Mouse (Mus musculus) hematopoietic multipotent progenitor cell, adult 10-12 weeks (in vitro differentiated cells): ENCODE results near the gene Gramd1c. TPM values are rescaled to one million over a fixed set of nuclear protein-coding genes. Genes with fewer than 3 reads are reported as not detected.

ENCODE experiments used
- polyA plus RNA-seq: library from polyadenylated mRNA; stranded (reverse); fragments of >175 nt; gene quantifications from 2 replicates; pipeline ENCODE4 v1.2.3, GENCODE M21; 2012; ENCODE audit warnings: low replicate concordance

Gramd1c gene
- 0.17 and 0.53 TPM in 2 replicates for polyA plus RNA-seq

DNA sequence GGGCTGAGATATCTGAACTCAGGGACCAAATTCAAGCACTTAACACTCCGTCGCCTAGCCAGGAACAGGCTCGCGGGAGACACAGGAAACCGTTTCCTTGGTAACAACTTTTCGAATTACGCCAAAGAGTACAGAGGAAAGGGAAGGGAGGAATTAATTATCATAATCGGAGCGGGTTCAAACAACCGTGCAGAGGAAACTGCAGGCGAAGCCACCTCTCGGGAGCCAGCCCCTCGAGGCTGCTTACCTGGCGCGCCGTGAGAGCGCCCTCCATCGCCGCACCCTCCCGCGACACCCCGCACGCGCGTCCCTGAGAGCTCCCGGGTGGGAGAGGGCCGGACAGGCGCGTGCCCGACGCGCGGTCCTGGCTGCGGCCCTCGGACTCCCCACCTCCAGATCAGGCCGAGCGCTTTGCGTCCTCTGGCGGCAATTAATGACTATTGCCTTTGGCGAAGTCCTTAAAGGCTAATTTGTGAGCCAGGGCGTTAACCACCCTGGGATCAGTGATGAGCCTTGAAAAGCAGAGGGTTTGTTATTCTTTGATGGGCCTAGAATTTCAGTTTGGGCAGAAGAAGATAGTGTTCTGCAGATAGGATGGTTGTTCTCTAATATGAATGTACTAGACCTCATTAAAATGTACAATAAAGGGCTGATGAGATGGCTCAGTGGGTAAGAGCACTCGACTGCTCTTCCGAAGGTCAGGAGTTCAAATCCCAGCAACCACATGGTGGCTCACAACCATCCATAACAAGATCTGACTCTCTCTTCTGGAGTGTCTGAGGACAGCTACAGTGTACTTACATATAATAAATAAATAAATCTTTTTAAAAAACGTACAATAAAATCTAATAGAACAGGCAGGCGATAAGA is at the start of gene Gramd1c:
Gene Gramd1c (minus strand): TSS at position 321 of the 870 bp plus-strand sequence.

DNA sequence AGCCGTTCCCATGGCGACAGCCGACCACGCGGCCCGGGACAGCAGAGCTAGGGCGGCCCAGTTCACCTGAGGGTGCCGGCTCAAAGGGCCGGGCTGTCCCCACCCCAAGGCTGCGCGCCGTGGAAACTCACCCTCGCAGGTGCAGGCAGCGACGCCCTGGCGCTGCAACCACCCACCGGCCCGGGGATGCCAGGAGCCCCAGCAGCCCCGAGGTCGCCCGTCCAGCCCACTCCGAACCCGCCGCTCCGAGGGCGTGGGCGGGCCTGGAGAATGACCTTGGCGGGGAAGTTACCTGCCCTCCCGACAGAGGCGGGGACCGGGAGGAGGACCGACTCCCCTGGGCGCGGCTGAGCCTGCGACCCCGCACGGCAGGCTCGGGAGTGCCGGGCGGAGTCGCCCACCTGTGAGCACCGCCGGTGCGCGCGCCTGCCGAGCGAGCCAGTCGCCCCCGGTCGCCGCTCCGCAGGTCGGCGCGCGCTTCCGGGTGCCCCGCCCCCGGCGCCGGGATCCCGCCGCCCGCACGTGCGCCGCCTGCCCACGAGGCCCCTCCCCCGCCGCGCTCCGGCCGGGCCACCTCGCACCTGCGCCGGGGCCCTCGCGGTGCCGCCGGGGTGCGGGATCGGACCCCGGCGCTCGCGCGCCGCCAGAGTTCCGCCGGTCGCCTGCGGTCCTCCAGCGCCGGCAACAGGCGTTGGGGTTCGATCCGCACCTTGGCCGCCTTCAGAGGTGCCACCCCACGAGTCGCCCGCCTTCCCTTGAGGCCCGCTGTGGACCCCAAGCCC is 83.6 kb downstream of the Gramd1c start, which contains the start of gene Zdhhc23:
Gene Zdhhc23 (minus strand): TSS at position 464 of the 782 bp plus-strand sequence.

Other genes starting within 250 kb of the Gramd1c start
- gene Ccdc191, start 173.5 kb downstream of the Gramd1c start, polyA plus RNA-seq, result 1.3 and 2.6 TPM in 2 replicates
- 2.0 and 6.8 TPM in 2 replicates for gene Qtrt2, start 136.5 kb downstream of the Gramd1c start, polyA plus RNA-seq
- gene Zdhhc23, start 83.6 kb downstream of the Gramd1c start, polyA plus RNA-seq, result 11.7 and 13.5 TPM in 2 replicates
- 1.6 and 4.2 TPM in 2 replicates for gene Atp6v1a, start 76.4 kb upstream of the Gramd1c start, polyA plus RNA-seq
- gene Naa50, start 76.5 kb upstream of the Gramd1c start, polyA plus RNA-seq, result 13.7 and 18.7 TPM in 2 replicates
- 6.7 and 10.0 TPM in 2 replicates for gene Usf3, start 109.9 kb upstream of the Gramd1c start, polyA plus RNA-seq